Mouse (Mus musculus) cortical plate, adult 2 months (tissue): ENCODE measurements at regions not wholly inside any gene's neighbourhood (a gene's known extent, or its start where the extent isn't known, plus 50 kb on each side); places are given as distances from the start of the nearest gene placed in this dataset.

Experiments used
- H3K27ac ChIP-seq: fragments of 200-500 bp; 2 replicates; pipeline ENCODE4 v1.5.1; 2012; ENCODE audit warnings: low read length, control low read depth, inconsistent platforms; ENCODE audit not compliant: insufficient read depth
- H3K4me1 ChIP-seq: fragments of 200-500 bp; 2 replicates; pipeline ENCODE4 v1.6.1; 2011; ENCODE audit warnings: low read length; ENCODE audit not compliant: control insufficient read depth, insufficient read depth
- H3K4me3 ChIP-seq: fragments of 200-500 bp; 2 replicates; pipeline ENCODE4 v1.5.1; 2011; ENCODE audit warnings: mild to moderate bottlenecking, low read length, control low read depth; ENCODE audit not compliant: insufficient read depth
- CTCF ChIP-seq: fragments of 200-500 bp; IDR thresholded peaks from 2 replicates; pipeline ENCODE4 v1.5.1; 2011; ENCODE audit warnings: mild to moderate bottlenecking, control low read depth, low read length; ENCODE audit not compliant: insufficient read depth; ENCODE audit errors: extremely low read depth
- POLR2A ChIP-seq: fragments of 200-500 bp; IDR thresholded peaks from 2 replicates; pipeline ENCODE4 v1.6.1; 2011; ENCODE audit warnings: mild to moderate bottlenecking, low read length, control low read depth; ENCODE audit not compliant: insufficient read depth; ENCODE audit errors: extremely low read depth

GRCm38 (mm10) chr6:135542356-135542755 lies 180.0 kb downstream of the Emp1 start:
- TF ChIP-seq CTCF (no peak), POLR2A (no peak)
- no peaks in the 10 kb centered on the region; the same call in 1 of the 2 replicates for H3K4me1 ChIP-seq
- H3K27ac ChIP-seq = no peak overlapping the region
- no peak overlapping the region for H3K4me3 ChIP-seq

- TF ChIP-seq CTCF (no peak), POLR2A (no peak)
- H3K27ac ChIP-seq = no peak overlapping the region
- no peak overlapping the region for H3K4me3 ChIP-seq
- H3K4me1 ChIP-seq = no peaks in the 10 kb centered on the region; the same call in 1 of the 2 replicates
Measured at GRCm38 (mm10) chr6:135543390-135543789, 181.0 kb downstream of the Emp1 start.

GRCm38 (mm10) chr6:135543863-135544262 lies 181.5 kb downstream of the Emp1 start:
- Histone ChIP-seq H3K4me1 (no peaks in the 10 kb centered on the region; the same call in 1 of the 2 replicates), H3K4me3 (no peak overlapping the region), H3K27ac (no peak overlapping the region)
- TF ChIP-seq CTCF (no peak), POLR2A (no peak)

- TF ChIP-seq CTCF (no peak), POLR2A (no peak)
- H3K4me3 ChIP-seq = no peak overlapping the region
- no peak overlapping the region for H3K27ac ChIP-seq
- no peaks in the 10 kb centered on the region for H3K4me1 ChIP-seq
Measured at GRCm38 (mm10) chr6:135550368-135550950, 188.1 kb downstream of the Emp1 start.

GRCm38 (mm10) chr6:135552396-135552795 lies 190.1 kb downstream of the Emp1 start:
- TF ChIP-seq CTCF (no peak), POLR2A (no peak)
- Histone ChIP-seq H3K27ac (no peak overlapping the region), H3K4me3 (no peak overlapping the region), H3K4me1 (no peaks in the 10 kb centered on the region)

GRCm38 (mm10) chr6:135559501-135559907 lies 197.2 kb downstream of the Emp1 start:
- Histone ChIP-seq H3K4me3 (no peak overlapping the region), H3K4me1 (peaks cover 3% of the 10 kb centered on the region; the same call in 1 of the 2 replicates), H3K27ac (no peak overlapping the region)
- TF ChIP-seq POLR2A = no peak
- no peak for TF ChIP-seq CTCF

- Histone ChIP-seq H3K4me3 (no peak overlapping the region), H3K4me1 (peaks cover 3% of the 10 kb centered on the region; the same call in 1 of the 2 replicates), H3K27ac (no peak overlapping the region)
- TF ChIP-seq CTCF (no peak), POLR2A (no peak)
Measured at GRCm38 (mm10) chr6:135562267-135562666, 199.9 kb downstream of the Emp1 start.

GRCm38 (mm10) chr6:135563766-135564165 lies 201.4 kb downstream of the Emp1 start:
- TF ChIP-seq POLR2A = no peak
- TF ChIP-seq CTCF = no peak
- Histone ChIP-seq H3K4me3 (no peak overlapping the region), H3K27ac (no peak overlapping the region), H3K4me1 (peaks cover 3% of the 10 kb centered on the region; the same call in 1 of the 2 replicates)

- Histone ChIP-seq H3K27ac (no peak overlapping the region), H3K4me3 (no peak overlapping the region), H3K4me1 (no peaks in the 10 kb centered on the region)
- TF ChIP-seq POLR2A (no peak), CTCF (no peak)
Measured at GRCm38 (mm10) chr6:135569086-135569485, 206.7 kb downstream of the Emp1 start.

- TF ChIP-seq POLR2A = no peak
- TF ChIP-seq CTCF = no peak
- Histone ChIP-seq H3K4me1 (no peaks in the 10 kb centered on the region; the same call in 1 of the 2 replicates), H3K27ac (no peak overlapping the region), H3K4me3 (no peak overlapping the region)
Measured at GRCm38 (mm10) chr6:135575294-135575693, 212.9 kb downstream of the Emp1 start.
